In the genomic region with DNA sequence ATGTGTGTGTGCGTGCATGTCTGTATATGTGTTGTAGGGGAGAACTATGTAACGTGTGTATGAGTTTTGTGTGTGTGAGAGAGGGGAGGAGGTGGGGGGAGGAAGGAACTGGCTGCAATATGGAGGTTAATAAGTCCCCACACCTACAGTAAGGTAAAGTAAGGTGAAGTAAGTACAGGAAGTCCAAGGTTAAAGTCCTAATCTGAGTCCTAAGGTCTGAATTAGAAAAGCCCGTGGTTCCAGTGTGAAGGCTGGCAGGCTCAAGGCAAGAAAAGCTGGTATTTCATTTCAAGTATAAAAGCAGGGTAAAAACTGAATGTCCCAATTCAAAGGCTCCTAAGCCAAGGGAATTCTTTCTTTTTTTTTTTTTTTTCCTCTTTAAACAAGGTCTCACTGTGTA, we compare ENCODE assay signal across 22 mouse cellular contexts. TPM values are rescaled to one million over a fixed set of nuclear protein-coding genes. Genes with fewer than 3 reads are reported as not detected.
DNase-seq lines count a peak whose midpoint lies in the region.
"Had no signal": no experiment of that assay in that cellular context is flagged by ENCODE, and none has a peak within 500 bp of the region (broad histone marks: within the 10 kb centered on the region; RNA-seq: fewer than 3 reads in every experiment).

No protein-coding gene starts in this region.

- DNase-seq in kidney, adult 11 months: peak; percentile 46
- DNase-seq in kidney, postnatal 10 days: no peak
- DNase-seq in kidney, adult 9 months: peak; percentile 82
- DNase-seq in kidney, adult 18-20 months: no peak
- DNase-seq in kidney, postnatal 25 days: peak; percentile 8 to 50
- no peak for DNase-seq in hindbrain, embryonic 10.5 days (ENCODE audit: low spot score)
- no peak for DNase-seq in left cerebral cortex, postnatal 14 days (ENCODE audit: low spot score in 2 of 2)
- DNase-seq: adrenal gland, adult 8-10 months; adrenal gland, postnatal 36 days; cerebellum, adult 18-20 months; cerebellum, adult 9-10 months; cerebellum, postnatal 14 days; gastrocnemius, postnatal 10 days; gastrocnemius, postnatal 36 days; heart, adult 2 months; heart, postnatal 14 days; heart, postnatal 4 days had no signal

- H3K36me3 ChIP-seq in hindbrain, embryonic 10.5 days: no peaks in the 10 kb centered on the region
- H3K36me3 ChIP-seq: forebrain, embryonic 10.5 days; heart, embryonic 10.5 days; heart, embryonic 13.5 days; hindbrain, embryonic 12.5 days had no signal

- no peaks in the 10 kb centered on the region for H3K27me3 ChIP-seq in hindbrain, embryonic 10.5 days (ENCODE audit: insufficient read depth, poor library complexity, severe bottlenecking)
- H3K27me3 ChIP-seq: forebrain, embryonic 13.5 days; heart, embryonic 13.5 days; hindbrain, embryonic 12.5 days had no signal

- no peaks in the 10 kb centered on the region for H3K9me3 ChIP-seq in hindbrain, embryonic 10.5 days
- H3K9me3 ChIP-seq: forebrain, embryonic 13.5 days; heart, embryonic 10.5 days; heart, embryonic 13.5 days; hindbrain, embryonic 12.5 days had no signal

- intact Hi-C loops in left cerebral cortex, postnatal 14 days (cut with DNase I): no loop called here

- 92% methylated on average over 3 of the region's 3 CpGs for WGBS in hindbrain, embryonic 10.5 days

- no peak overlapping the region for H3K27ac ChIP-seq in hindbrain, embryonic 10.5 days
- H3K27ac ChIP-seq: forebrain, embryonic 10.5 days; forebrain, embryonic 13.5 days; heart, adult 2 months; heart, embryonic 10.5 days; heart, embryonic 13.5 days; hindbrain, embryonic 12.5 days had no signal

- H3K4me1 ChIP-seq in hindbrain, embryonic 10.5 days (replicated peaks): no peaks in the 10 kb centered on the region
- H3K4me1 ChIP-seq: forebrain, embryonic 10.5 days; forebrain, embryonic 13.5 days; heart, embryonic 10.5 days; heart, embryonic 13.5 days; hindbrain, embryonic 12.5 days had no signal

- H3K4me3 ChIP-seq in hindbrain, embryonic 10.5 days: no peak overlapping the region
- H3K4me3 ChIP-seq: forebrain, embryonic 10.5 days; forebrain, embryonic 13.5 days; heart, adult 2 months; heart, embryonic 10.5 days; heart, embryonic 13.5 days; hindbrain, embryonic 12.5 days had no signal

RNA-seq across cellular contexts. Expression of a gene that starts 36.7 kb away (rescaled TPM):
- 25.6 and 35.7 TPM in 2 replicates for polyA plus RNA-seq in hindbrain, embryonic 10.5 days (2016; fragmentation: Nextera tagmentation; extraction: Ambion mirVana)
- 10 to 100 TPM; 19.1 to 19.3 TPM for total RNA-seq in left cerebral cortex, postnatal 14 days (2021)

Comparison
In these comparisons a context has a peak if more than half of its experiments do, and no peak if none do; other contexts are left out.
1. DNase-seq: peak in kidney, adult 11 months (single experiment), kidney, adult 9 months (single experiment) and kidney, postnatal 25 days (2 of 2); none in kidney, postnatal 10 days (single experiment), kidney, adult 18-20 months (single experiment), hindbrain, embryonic 10.5 days (single experiment) and left cerebral cortex, postnatal 14 days (0 of 2).